Mouse (Mus musculus) C2C12 (cell line): ENCODE data around the gene Ctdnep1. TPM values are rescaled to one million over a fixed set of nuclear protein-coding genes. Genes with fewer than 3 reads are reported as not detected.

Experiments used
- H3K27me3 ChIP-seq: one replicate; pipeline ENCODE4 v1.6.1; 2011; ENCODE audit not compliant: control insufficient read depth, insufficient read depth, insufficient read length
- H3K36me3 ChIP-seq: one replicate; pipeline ENCODE4 v1.6.1; 2011; ENCODE audit not compliant: control insufficient read depth, insufficient read depth
- H3K4me3 ChIP-seq: one replicate; pipeline ENCODE4 v1.5.1; 2011; ENCODE audit warnings: mild to moderate bottlenecking, control low read depth; ENCODE audit not compliant: poor library complexity, insufficient read depth, severe bottlenecking
- H3K79me2 ChIP-seq: one replicate; pipeline ENCODE4 v1.6.1; 2011; ENCODE audit not compliant: control insufficient read depth, insufficient read depth
- H3K79me3 ChIP-seq: one replicate; pipeline ENCODE4 v1.6.1; 2011; ENCODE audit warnings: low read depth, control low read depth
- H3ac ChIP-seq: one replicate; pipeline ENCODE3; 2011; ENCODE audit warnings: low read depth; ENCODE audit not compliant: control insufficient read depth, insufficient read length
- CEBPB ChIP-seq: IDR thresholded peaks from one replicate; pipeline ENCODE4 v1.6.1; 2011; ENCODE audit warnings: low read depth, mild to moderate bottlenecking, control low read depth, moderate library complexity
- CTCF ChIP-seq: IDR thresholded peaks from one replicate; pipeline ENCODE4 v1.5.1; 2011; ENCODE audit not compliant: control insufficient read depth, insufficient read depth, insufficient read length
- FOSL1 ChIP-seq: IDR thresholded peaks from one replicate; pipeline ENCODE4 v1.8.0; 2011; ENCODE audit warnings: mild to moderate bottlenecking, low read length; ENCODE audit not compliant: poor library complexity, insufficient read depth, severe bottlenecking
- MAX ChIP-seq: IDR thresholded peaks from one replicate; pipeline ENCODE4 v1.6.1; 2011; ENCODE audit warnings: mild to moderate bottlenecking, control low read depth
- MYOD1 ChIP-seq: IDR thresholded peaks from one replicate; pipeline ENCODE4 v1.6.1; 2011; ENCODE audit warnings: low read depth; ENCODE audit not compliant: control insufficient read depth, insufficient read length
- MYOG ChIP-seq: IDR thresholded peaks from one replicate; pipeline ENCODE4 v1.6.1; 2011; ENCODE audit not compliant: control insufficient read depth, insufficient read length; ENCODE audit errors: extremely low read depth
- USF1 ChIP-seq: IDR thresholded peaks from one replicate; pipeline ENCODE4 v1.6.1; 2011; ENCODE audit warnings: low read depth, mild to moderate bottlenecking, control low read depth, moderate library complexity
- polyA plus RNA-seq: library from polyadenylated mRNA; unstranded; fragments of >200 nt; fragmentation: generic; extraction: Trizol; gene quantifications from one replicate; pipeline ENCODE4 v1.2.1, GENCODE M21; 2012; ENCODE audit warnings: missing spikeins

The Ctdnep1 gene
- polyA plus RNA-seq, 1 experiment, result 141 TPM

DNA sequence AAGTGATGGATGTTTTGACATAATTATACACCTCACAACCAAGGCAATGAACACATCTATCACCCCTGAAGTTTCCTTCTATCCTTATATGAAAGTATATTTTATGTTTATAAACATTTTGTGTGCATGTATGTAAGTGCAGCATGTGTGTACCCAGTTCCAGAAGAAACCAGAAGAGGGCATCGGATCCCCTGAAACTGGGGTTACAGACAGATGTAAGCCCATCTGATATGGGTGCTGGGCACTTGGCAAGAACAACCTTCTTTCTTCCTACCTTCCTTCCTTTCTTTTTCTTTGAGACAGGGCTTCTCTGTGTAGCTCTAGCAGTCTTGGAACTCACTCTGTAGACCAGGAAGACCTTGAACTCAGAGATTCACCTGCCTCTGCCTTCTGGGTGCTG is 24.7 kb upstream of the Ctdnep1 start:
- TF ChIP-seq MYOG, result no peak
- TF ChIP-seq USF1, result no peak
- Histone ChIP-seq H3K36me3 (no peaks in the 10 kb centered on the region), H3K4me3 (no peak overlapping the region), H3K79me3 (no peaks in the 10 kb centered on the region), H3K27me3 (no peaks in the 10 kb centered on the region), H3ac (no peak overlapping the region), H3K79me2 (no peaks in the 10 kb centered on the region)

DNA sequence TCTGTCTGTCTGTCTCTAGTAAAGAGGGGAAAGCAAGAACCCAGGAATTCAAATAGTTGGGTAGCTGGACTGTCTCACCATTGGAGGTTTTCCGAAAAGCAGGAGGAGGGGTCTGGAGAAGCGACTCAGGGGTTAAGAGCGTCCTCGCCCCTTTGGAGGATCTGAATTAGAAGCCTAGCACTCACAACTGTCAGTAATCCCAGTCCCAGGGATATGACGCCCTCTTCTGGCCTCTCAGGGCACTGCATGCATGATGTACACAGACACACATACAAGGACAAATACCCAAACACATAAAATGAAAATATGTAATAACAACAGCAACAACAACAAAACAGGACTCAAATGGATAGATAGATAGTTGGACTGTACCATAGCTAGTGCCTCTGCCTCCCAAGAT is 20.3 kb upstream of the Ctdnep1 start:
- Histone ChIP-seq H3K27me3 (peaks cover 20% of the 10 kb centered on the region), H3K79me3 (no peaks in the 10 kb centered on the region), H3K4me3 (no peak overlapping the region), H3ac (no peak overlapping the region), H3K36me3 (no peaks in the 10 kb centered on the region), H3K79me2 (no peaks in the 10 kb centered on the region)
- no peak for TF ChIP-seq MYOD1
- TF ChIP-seq CEBPB, result no peak
- no peak for TF ChIP-seq MAX
- TF ChIP-seq CTCF, result peak; percentile 2
- no peak for TF ChIP-seq USF1

- Histone ChIP-seq H3K79me2 (no peaks in the 10 kb centered on the region), H3K36me3 (no peaks in the 10 kb centered on the region), H3K27me3 (peaks cover 27% of the 10 kb centered on the region), H3K4me3 (no peak overlapping the region), H3K79me3 (no peaks in the 10 kb centered on the region), H3ac (no peak overlapping the region)
- TF ChIP-seq CEBPB (no peak), MYOD1 (no peak), CTCF (no peak), FOSL1 (no peak), MAX (no peak), MYOG (no peak), USF1 (no peak)
Observed at GRCm38 (mm10) chr11:69961841-69962240, 19.1 kb upstream of the Ctdnep1 start.

GRCm38 (mm10) chr11:69964650-69965270 is 16.2 kb upstream of the Ctdnep1 start, which contains the start of gene Cldn7:
Cldn7 (plus strand) TSS chr11:69964779.
- Histone ChIP-seq H3K4me3 (no peak within 1 kb of the TSS), H3K79me2 (no peaks in the 10 kb centered on the region), H3K27me3 (peaks cover 27% of the 10 kb centered on the region), H3K36me3 (peaks cover 20% of the 10 kb centered on the region), H3ac (no peak within 1 kb of the TSS), H3K79me3 (no peaks in the 10 kb centered on the region)
- TF ChIP-seq MYOD1, result no peak
- TF ChIP-seq FOSL1, result no peak
- no peak for TF ChIP-seq CTCF
- TF ChIP-seq MYOG, result no peak
- no peak for TF ChIP-seq CEBPB
- no peak for TF ChIP-seq MAX
- TF ChIP-seq USF1, result no peak

DNA sequence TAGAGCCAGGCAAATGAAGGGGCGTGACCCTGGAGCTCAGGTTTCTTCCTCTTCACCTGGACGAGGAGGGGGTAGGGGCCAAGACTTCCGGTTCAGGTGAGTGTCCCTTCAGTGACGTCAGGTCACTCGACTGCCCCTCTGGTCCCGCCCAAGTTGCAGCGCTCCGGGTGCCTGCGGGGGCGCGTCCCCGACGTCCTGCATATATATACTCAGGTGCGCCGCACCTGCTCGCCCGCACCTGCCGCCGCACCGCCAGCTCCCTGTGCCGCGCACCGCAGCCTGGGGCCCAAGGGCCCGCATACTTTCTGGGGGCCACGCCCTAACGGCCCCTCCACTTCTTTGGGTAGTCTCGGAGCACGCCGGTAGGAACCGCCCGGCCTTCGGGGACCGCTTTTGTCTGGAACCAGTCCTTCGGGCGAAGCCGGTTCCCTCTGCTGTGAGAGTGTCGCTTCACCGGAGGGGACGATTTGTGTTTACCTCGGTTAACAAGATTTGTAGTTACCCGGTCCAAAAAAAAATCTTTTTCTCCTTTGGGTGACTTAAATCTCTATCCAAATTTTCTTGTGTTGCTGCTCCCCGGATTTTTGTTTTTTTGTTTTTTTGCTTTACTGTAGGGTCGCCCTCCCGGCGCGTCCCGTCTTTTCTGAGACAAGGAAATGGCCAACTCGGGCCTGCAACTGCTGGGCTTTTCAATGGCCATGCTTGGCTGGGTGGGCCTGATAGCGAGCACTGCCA is 15.5 kb upstream of the Ctdnep1 start:
- Histone ChIP-seq H3ac (no peak overlapping the region), H3K79me3 (no peaks in the 10 kb centered on the region), H3K36me3 (peaks cover 27% of the 10 kb centered on the region), H3K79me2 (no peaks in the 10 kb centered on the region), H3K27me3 (peaks cover 27% of the 10 kb centered on the region), H3K4me3 (no peak overlapping the region)
- TF ChIP-seq MYOD1 (no peak), USF1 (no peak), MAX (no peak), FOSL1 (no peak), MYOG (no peak), CEBPB (no peak), CTCF (no peak)
